Mouse (Mus musculus) testis, adult 2 months (tissue): ENCODE measurements around the gene Olfr1009. TPM values are rescaled to one million over a fixed set of nuclear protein-coding genes. Genes with fewer than 3 reads are reported as not detected.

Source experiments
- H3K27ac ChIP-seq: fragments of 200-500 bp; 2 replicates; pipeline ENCODE4 v1.5.1; 2012; ENCODE audit warnings: low read depth, low read length; ENCODE audit not compliant: control insufficient read depth, insufficient read depth
- H3K27me3 ChIP-seq: fragments of 200-500 bp; 2 replicates; pipeline ENCODE4 v1.6.1; 2012; ENCODE audit warnings: mild to moderate bottlenecking, low read length, moderate library complexity; ENCODE audit not compliant: control insufficient read depth, insufficient read depth
- H3K36me3 ChIP-seq: fragments of 200-500 bp; 2 replicates; pipeline ENCODE4 v1.6.1; 2012; ENCODE audit warnings: mild to moderate bottlenecking, low read length; ENCODE audit not compliant: control insufficient read depth, insufficient read depth
- H3K4me1 ChIP-seq: fragments of 200-500 bp; 2 replicates; pipeline ENCODE4 v1.6.1; 2012; ENCODE audit warnings: low read length; ENCODE audit not compliant: control insufficient read depth, insufficient read depth
- H3K4me3 ChIP-seq: fragments of 200-500 bp; 2 replicates; pipeline ENCODE4 v1.5.1; 2012; ENCODE audit warnings: low read depth, mild to moderate bottlenecking, low read length, moderate library complexity, mixed read lengths; ENCODE audit not compliant: control insufficient read depth
- CTCF ChIP-seq: fragments of 200-500 bp; IDR thresholded peaks from 2 replicates; pipeline ENCODE4 v1.5.1; 2012; ENCODE audit warnings: low read depth, mild to moderate bottlenecking, inconsistent platforms, low read length, moderate library complexity; ENCODE audit not compliant: control insufficient read depth, insufficient read depth, insufficient replicate concordance
- POLR2A ChIP-seq: fragments of 200-500 bp; IDR thresholded peaks from 2 replicates; pipeline ENCODE4 v1.6.1; 2012; ENCODE audit warnings: low read depth, mild to moderate bottlenecking, inconsistent platforms, low read length, moderate library complexity; ENCODE audit not compliant: control insufficient read depth
- polyA plus RNA-seq: library from polyadenylated mRNA; depleted of rRNA; stranded (reverse); fragments of >200 nt; gene quantifications from 2 replicates; pipeline ENCODE4 v1.2.3, GENCODE M21; 2012; rRNA removed

Olfr1009 gene
- polyA plus RNA-seq, 1 experiment: not detected

DNA sequence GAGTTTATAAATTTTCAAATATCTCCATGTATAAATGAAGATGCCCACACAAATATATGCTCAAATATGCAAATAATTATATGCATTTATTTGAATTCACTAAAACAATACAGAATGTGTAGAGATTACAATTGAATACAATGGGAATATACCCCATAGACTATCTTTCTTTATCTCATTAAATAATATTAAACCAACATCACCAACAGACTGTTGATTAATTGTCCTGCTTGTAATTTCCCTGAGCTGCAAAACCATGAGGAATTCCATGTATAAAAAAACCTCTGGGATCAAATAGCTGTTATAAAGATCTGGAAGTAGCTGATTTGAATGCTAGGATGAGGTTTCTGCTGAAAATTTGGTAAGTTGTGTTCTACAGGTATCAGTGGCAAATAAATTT, 51.6 kb downstream of the Olfr1009 start, which contains the start of gene Olfr1013:
Olfr1013 (plus strand) TSS at position 301 of the 400 bp plus-strand sequence.
- Histone ChIP-seq H3K4me1 (no peaks in the 10 kb centered on the region), H3K27ac (no peak within 1 kb of the TSS), H3K4me3 (no peak within 1 kb of the TSS), H3K36me3 (no peaks in the 10 kb centered on the region), H3K27me3 (no peaks in the 10 kb centered on the region)
- no peak for TF ChIP-seq CTCF
- no peak for TF ChIP-seq POLR2A

DNA sequence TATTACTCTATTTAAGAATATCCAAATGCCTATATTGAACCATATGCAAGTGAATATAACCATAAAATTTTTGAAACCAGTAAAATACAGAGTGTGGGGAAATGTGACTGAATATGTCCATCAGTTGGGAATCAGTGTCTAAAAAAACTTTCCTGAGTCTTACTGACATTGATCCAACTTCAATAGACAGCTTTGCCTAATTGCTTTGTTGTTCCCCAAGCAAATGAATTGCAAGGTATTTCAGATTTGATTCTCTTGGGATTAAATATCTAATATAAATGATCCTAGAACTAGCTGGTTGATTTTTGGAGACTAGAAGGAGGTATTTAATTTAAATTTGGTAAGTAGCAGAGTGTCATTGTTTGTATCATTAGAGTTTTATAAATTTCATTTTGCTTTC, 57.2 kb downstream of the Olfr1009 start, which contains the start of gene Olfr1014:
Olfr1014 (plus strand) TSS at position 301 of the 400 bp plus-strand sequence.
- H3K4me1 ChIP-seq: no peaks in the 10 kb centered on the region
- no peak within 1 kb of the TSS for H3K27ac ChIP-seq
- H3K4me3 ChIP-seq: no peak within 1 kb of the TSS
- no peaks in the 10 kb centered on the region for H3K36me3 ChIP-seq
- TF ChIP-seq CTCF (no peak), POLR2A (no peak)
- no peaks in the 10 kb centered on the region for H3K27me3 ChIP-seq

Other genes starting within 250 kb of the Olfr1009 start
- gene 4833423E24Rik, start 196.4 kb upstream of the Olfr1009 start, polyA plus RNA-seq: not detected in 2 replicates
- gene Olfr996, start 136.2 kb upstream of the Olfr1009 start, polyA plus RNA-seq: not detected in 2 replicates
- gene Olfr998, start 126.5 kb upstream of the Olfr1009 start, polyA plus RNA-seq: not detected in 2 replicates
- gene Olfr1000, start 103.5 kb upstream of the Olfr1009 start, polyA plus RNA-seq: not detected in 2 replicates
- gene Olfr1002, start 64.7 kb upstream of the Olfr1009 start, polyA plus RNA-seq: not detected in 2 replicates
- not detected in 2 replicates for gene Olfr154, start 51.0 kb upstream of the Olfr1009 start, polyA plus RNA-seq
- not detected in 2 replicates for gene Olfr1006, start 36.7 kb upstream of the Olfr1009 start, polyA plus RNA-seq
- not detected in 2 replicates for gene Olfr1008, start 26.0 kb upstream of the Olfr1009 start, polyA plus RNA-seq
- gene Olfr1012, start 47.3 kb downstream of the Olfr1009 start, polyA plus RNA-seq: not detected in 2 replicates
- not detected in 2 replicates for gene Olfr1013, start 51.7 kb downstream of the Olfr1009 start, polyA plus RNA-seq
- gene Olfr1014, start 57.3 kb downstream of the Olfr1009 start, polyA plus RNA-seq: not detected in 2 replicates
- not detected in 2 replicates for gene Olfr1015, start 66.6 kb downstream of the Olfr1009 start, polyA plus RNA-seq
- not detected in 2 replicates for gene Olfr1016, start 87.1 kb downstream of the Olfr1009 start, polyA plus RNA-seq
- gene Olfr1018, start 103.1 kb downstream of the Olfr1009 start, polyA plus RNA-seq: not detected in 2 replicates
- not detected in 2 replicates for gene Olfr1019, start 130.1 kb downstream of the Olfr1009 start, polyA plus RNA-seq
- not detected in 2 replicates for gene Olfr1020, start 131.6 kb downstream of the Olfr1009 start, polyA plus RNA-seq
- not detected in 2 replicates for gene Olfr1022, start 153.2 kb downstream of the Olfr1009 start, polyA plus RNA-seq
- gene Olfr1023, start 170.2 kb downstream of the Olfr1009 start, polyA plus RNA-seq: not detected in 2 replicates
- not detected in 2 replicates for gene Olfr1024, start 189.6 kb downstream of the Olfr1009 start, polyA plus RNA-seq
- not detected in 2 replicates for gene Olfr1025-ps1, start 199.8 kb downstream of the Olfr1009 start, polyA plus RNA-seq
- gene Olfr1026, start 206.1 kb downstream of the Olfr1009 start, polyA plus RNA-seq: not detected in 2 replicates
- not detected in 2 replicates for gene Olfr1028, start 235.0 kb downstream of the Olfr1009 start, polyA plus RNA-seq